Mouse (Mus musculus): ENCODE measurements around the gene 4930426L09Rik. TPM values are rescaled to one million over a fixed set of nuclear protein-coding genes. Genes with fewer than 3 reads are reported as not detected.

4930426L09Rik gene
- 0.38 and 0.42 TPM in 2 replicates for polyA plus RNA-seq (2015; fragmentation: Nextera tagmentation; extraction: Ambion mirVana)

- peak within 1 kb of the TSS; percentile 81 for H3K9ac ChIP-seq
- H3K36me3 ChIP-seq = no peaks in the 10 kb centered on the region
- WGBS = under 1% methylated on average over 59 of the region's 66 CpGs
These were observed at the start of gene 4930426L09Rik, which contains the start of gene Pip4k2a for GRCm38 (mm10) chr2:18998054-18998478. TSS of gene 4930426L09Rik (plus strand) at chr2:18998343. TSS of gene Pip4k2a (minus strand) at chr2:18998126.

GRCm38 (mm10) chr2:18948741-18949140, 49.4 kb upstream of the 4930426L09Rik start:
- Histone ChIP-seq H3K9ac (no peak overlapping the region), H3K4me3 (no peak overlapping the region), H3K4me1 (peaks cover 44% of the 10 kb centered on the region), H3K27me3 (peaks cover 48% of the 10 kb centered on the region), H3K4me2 (replicated peaks) (no peak overlapping the region), H3K36me3 (no peaks in the 10 kb centered on the region), H3K27ac (no peak overlapping the region), H3K9me3 (no peaks in the 10 kb centered on the region)
- 39% methylated on average over 7 of the region's 7 CpGs for WGBS
- ATAC-seq (ENCODE audit: low FRiP score, low read depth) = no peak

More at GRCm38 (mm10) chr2:18998054-18998478, at the start of gene 4930426L09Rik, which contains the start of gene Pip4k2a:
- peak within 1 kb of the TSS; percentile 83 for H3K27ac ChIP-seq
- peak within 1 kb of the TSS; percentile 99 for H3K4me2 ChIP-seq (replicated peaks)
- ATAC-seq (ENCODE audit: low FRiP score, low read depth) = peak; percentile 97
- H3K9me3 ChIP-seq = no peaks in the 10 kb centered on the region
- peak within 1 kb of the TSS; percentile 75 for H3K4me3 ChIP-seq
- H3K27me3 ChIP-seq = 0 out of 2 replicates have a peak, but pooled peaks cover 4% of the 10 kb centered on the region
- peaks cover 26% of the 10 kb centered on the region for H3K4me1 ChIP-seq

GRCm38 (mm10) chr2:18950758-18951157, 47.4 kb upstream of the 4930426L09Rik start:
- H3K27me3 ChIP-seq = peaks cover 42% of the 10 kb centered on the region

GRCm38 (mm10) chr2:18952102-18952673, 46.0 kb upstream of the 4930426L09Rik start:
- H3K4me2 ChIP-seq (replicated peaks) = no peak overlapping the region; the same call in 1 of the 2 replicates
- WGBS = 44% methylated on average over 7 of the region's 7 CpGs
- H3K4me1 ChIP-seq = peaks cover 53% of the 10 kb centered on the region

More at GRCm38 (mm10) chr2:18950758-18951157, 47.4 kb upstream of the 4930426L09Rik start:
- Histone ChIP-seq H3K36me3 (no peaks in the 10 kb centered on the region), H3K9ac (no peak overlapping the region), H3K4me3 (no peak overlapping the region), H3K27ac (no peak overlapping the region), H3K9me3 (no peaks in the 10 kb centered on the region), H3K4me2 (replicated peaks) (no peak overlapping the region), H3K4me1 (peaks cover 56% of the 10 kb centered on the region)
- 72% methylated on average over 2 of the region's 2 CpGs for WGBS
- no peak for ATAC-seq (ENCODE audit: low FRiP score, low read depth)

GRCm38 (mm10) chr2:18954422-18954821, 43.7 kb upstream of the 4930426L09Rik start:
- Histone ChIP-seq H3K4me3 (no peak overlapping the region), H3K4me1 (peaks cover 44% of the 10 kb centered on the region), H3K27me3 (peaks cover 53% of the 10 kb centered on the region), H3K36me3 (no peaks in the 10 kb centered on the region), H3K27ac (no peak overlapping the region), H3K9ac (no peak overlapping the region), H3K9me3 (no peaks in the 10 kb centered on the region), H3K4me2 (replicated peaks) (no peak overlapping the region)
- no peak for ATAC-seq (ENCODE audit: low FRiP score, low read depth)
- WGBS = 49% methylated on average over 4 of the region's 4 CpGs

More at GRCm38 (mm10) chr2:18952102-18952673, 46.0 kb upstream of the 4930426L09Rik start:
- Histone ChIP-seq H3K27me3 (peaks cover 39% of the 10 kb centered on the region), H3K27ac (no peak overlapping the region), H3K4me3 (no peak overlapping the region), H3K9ac (no peak overlapping the region), H3K36me3 (no peaks in the 10 kb centered on the region), H3K9me3 (no peaks in the 10 kb centered on the region)
- no peak for ATAC-seq (ENCODE audit: low FRiP score, low read depth)

GRCm38 (mm10) chr2:18955022-18955421, 43.1 kb upstream of the 4930426L09Rik start:
- Histone ChIP-seq H3K9me3 (no peaks in the 10 kb centered on the region), H3K4me3 (no peak overlapping the region), H3K4me2 (replicated peaks) (no peak overlapping the region), H3K27me3 (peaks cover 51% of the 10 kb centered on the region), H3K9ac (no peak overlapping the region), H3K27ac (no peak overlapping the region), H3K36me3 (no peaks in the 10 kb centered on the region), H3K4me1 (peaks cover 46% of the 10 kb centered on the region)
- 19% methylated on average over 4 of the region's 4 CpGs for WGBS
- ATAC-seq (ENCODE audit: low FRiP score, low read depth) = no peak

- Histone ChIP-seq H3K27me3 (peaks cover 49% of the 10 kb centered on the region), H3K36me3 (no peaks in the 10 kb centered on the region), H3K4me1 (peaks cover 53% of the 10 kb centered on the region), H3K4me2 (replicated peaks) (no peak overlapping the region), H3K9me3 (no peaks in the 10 kb centered on the region), H3K9ac (no peak overlapping the region), H3K27ac (no peak overlapping the region), H3K4me3 (no peak overlapping the region)
- ATAC-seq (ENCODE audit: low FRiP score, low read depth) = no peak
- WGBS = 87% methylated on average over 13 of the region's 13 CpGs
These were observed 42.5 kb upstream of the 4930426L09Rik start for GRCm38 (mm10) chr2:18955671-18956070.

- Histone ChIP-seq H3K9me3 (no peaks in the 10 kb centered on the region), H3K36me3 (no peaks in the 10 kb centered on the region), H3K9ac (no peak overlapping the region), H3K27ac (no peak overlapping the region), H3K4me1 (peaks cover 60% of the 10 kb centered on the region), H3K27me3 (peaks cover 46% of the 10 kb centered on the region), H3K4me2 (replicated peaks) (no peak overlapping the region), H3K4me3 (no peak overlapping the region)
- 94% methylated on average over 3 of the region's 3 CpGs for WGBS
- no peak for ATAC-seq (ENCODE audit: low FRiP score, low read depth)
These were observed 41.7 kb upstream of the 4930426L09Rik start for GRCm38 (mm10) chr2:18956424-18956823.

- H3K9me3 ChIP-seq = no peaks in the 10 kb centered on the region
- WGBS = 54% methylated on average over 7 of the region's 7 CpGs
- no peak overlapping the region for H3K9ac ChIP-seq
- H3K27me3 ChIP-seq = peaks cover 46% of the 10 kb centered on the region
- no peak overlapping the region for H3K4me3 ChIP-seq
- no peaks in the 10 kb centered on the region for H3K36me3 ChIP-seq
- peaks cover 60% of the 10 kb centered on the region for H3K4me1 ChIP-seq
- H3K27ac ChIP-seq = no peak overlapping the region
- H3K4me2 ChIP-seq (replicated peaks) = no peak overlapping the region
- ATAC-seq (ENCODE audit: low FRiP score, low read depth) = no peak
These were observed 41.2 kb upstream of the 4930426L09Rik start for GRCm38 (mm10) chr2:18956945-18957344.

GRCm38 (mm10) chr2:18957459-18957858, 40.7 kb upstream of the 4930426L09Rik start:
- Histone ChIP-seq H3K9me3 (no peaks in the 10 kb centered on the region), H3K9ac (no peak overlapping the region), H3K27ac (no peak overlapping the region), H3K36me3 (no peaks in the 10 kb centered on the region), H3K4me2 (replicated peaks) (no peak overlapping the region), H3K4me3 (no peak overlapping the region), H3K27me3 (peaks cover 46% of the 10 kb centered on the region), H3K4me1 (peaks cover 55% of the 10 kb centered on the region)
- no peak for ATAC-seq (ENCODE audit: low FRiP score, low read depth)
- WGBS = 82% methylated on average over 7 of the region's 7 CpGs

GRCm38 (mm10) chr2:18958044-18958443, 40.1 kb upstream of the 4930426L09Rik start:
- Histone ChIP-seq H3K27ac (no peak overlapping the region), H3K27me3 (peaks cover 40% of the 10 kb centered on the region), H3K4me3 (no peak overlapping the region), H3K9me3 (no peaks in the 10 kb centered on the region), H3K4me1 (peaks cover 50% of the 10 kb centered on the region), H3K36me3 (no peaks in the 10 kb centered on the region), H3K4me2 (replicated peaks) (no peak overlapping the region), H3K9ac (no peak overlapping the region)
- WGBS = 85% methylated on average over 9 of the region's 9 CpGs
- ATAC-seq (ENCODE audit: low FRiP score, low read depth) = no peak

- WGBS = 91% methylated on average over 5 of the region's 5 CpGs
These were observed 39.6 kb upstream of the 4930426L09Rik start for GRCm38 (mm10) chr2:18958501-18958900.

More at GRCm38 (mm10) chr2:18958501-18958900, 39.6 kb upstream of the 4930426L09Rik start:
- no peak for ATAC-seq (ENCODE audit: low FRiP score, low read depth)
- H3K9ac ChIP-seq = no peak overlapping the region
- H3K36me3 ChIP-seq = no peaks in the 10 kb centered on the region
- H3K27me3 ChIP-seq = peaks cover 38% of the 10 kb centered on the region
- H3K4me3 ChIP-seq = no peak overlapping the region
- peaks cover 50% of the 10 kb centered on the region for H3K4me1 ChIP-seq
- no peak overlapping the region for H3K27ac ChIP-seq
- no peak overlapping the region for H3K4me2 ChIP-seq (replicated peaks)
- no peaks in the 10 kb centered on the region for H3K9me3 ChIP-seq

All from limb, embryonic 13.5 days (tissue).